Mouse (Mus musculus): ENCODE measurements around the gene Cacnb3. TPM values are rescaled to one million over a fixed set of nuclear protein-coding genes. Genes with fewer than 3 reads are reported as not detected.

Cacnb3 gene
- polyA plus RNA-seq, 1 experiment = 0.88 TPM

DNA sequence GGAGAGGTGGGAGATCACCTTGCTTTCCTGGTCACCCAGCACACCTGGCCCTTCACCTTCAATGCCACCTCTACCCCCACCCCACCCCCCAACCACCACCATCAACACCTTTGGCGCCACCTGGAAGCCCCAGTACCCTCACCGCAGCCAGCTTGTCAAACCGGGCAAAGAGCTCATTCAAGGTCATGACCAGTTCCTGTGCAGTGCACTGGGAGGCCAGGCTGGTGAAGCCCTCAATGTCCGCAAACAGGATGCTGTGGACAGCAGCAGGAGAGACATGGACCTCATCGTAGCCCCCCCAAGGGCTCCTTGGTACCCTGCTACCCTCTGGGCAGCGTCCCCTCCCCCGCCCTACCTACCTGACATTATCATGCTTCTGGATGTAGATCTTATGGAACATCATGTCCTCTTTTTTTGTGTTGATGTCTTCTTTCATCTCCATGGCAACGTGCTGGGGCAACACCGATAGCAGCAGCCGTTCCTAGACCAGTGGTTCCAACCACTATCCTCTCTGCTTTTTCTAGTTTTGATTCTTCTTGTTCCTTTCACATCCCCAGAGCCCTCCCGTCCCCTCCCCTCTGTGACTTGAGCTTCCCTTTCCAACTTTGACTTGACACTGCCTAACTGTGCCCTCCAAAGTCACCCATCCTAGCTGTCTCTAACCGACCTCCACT lies 30.5 kb upstream of the Cacnb3 start:
- Histone ChIP-seq H3K4me1 (ENCODE audit: control insufficient read depth, insufficient read depth, low read length) (no peaks in the 10 kb centered on the region), H3K27ac (ENCODE audit: insufficient read depth, low read depth, low read length) (no peak overlapping the region), H3K4me3 (ENCODE audit: insufficient read depth, low read length) (no peak overlapping the region)
- TF ChIP-seq POLR2A (IDR thresholded peaks at IDR 0.05; ENCODE audit: borderline replicate concordance, low read depth, low read length) (no peak), CTCF (IDR thresholded peaks at IDR 0.05; ENCODE audit: low read depth, low read length) (no peak)

DNA sequence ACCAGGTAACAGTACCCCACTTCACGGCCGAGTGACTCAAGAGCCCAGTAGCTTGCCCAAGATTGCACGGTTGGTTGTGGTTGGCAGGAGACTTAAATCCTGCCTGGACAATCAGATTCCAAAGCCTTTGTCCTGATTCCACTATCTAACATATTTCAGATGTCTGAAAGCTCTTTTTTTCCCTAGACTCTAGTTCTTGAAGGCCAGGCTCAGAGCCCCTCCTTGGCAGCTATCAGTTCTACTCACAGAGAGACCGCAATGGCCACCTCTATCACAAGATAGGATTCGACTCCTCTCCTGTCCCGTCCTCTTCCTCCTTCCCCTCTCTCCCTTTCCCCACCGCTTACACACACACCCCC lies 28.8 kb upstream of the Cacnb3 start:
- TF ChIP-seq CTCF (IDR thresholded peaks at IDR 0.05; ENCODE audit: low read depth, low read length) (no peak), POLR2A (IDR thresholded peaks at IDR 0.05; ENCODE audit: borderline replicate concordance, low read depth, low read length) (no peak)
- H3K27ac ChIP-seq (ENCODE audit: insufficient read depth, low read depth, low read length) = no peak overlapping the region
- H3K4me3 ChIP-seq (ENCODE audit: insufficient read depth, low read length) = no peak overlapping the region
- H3K4me1 ChIP-seq (ENCODE audit: control insufficient read depth, insufficient read depth, low read length) = no peaks in the 10 kb centered on the region

DNA sequence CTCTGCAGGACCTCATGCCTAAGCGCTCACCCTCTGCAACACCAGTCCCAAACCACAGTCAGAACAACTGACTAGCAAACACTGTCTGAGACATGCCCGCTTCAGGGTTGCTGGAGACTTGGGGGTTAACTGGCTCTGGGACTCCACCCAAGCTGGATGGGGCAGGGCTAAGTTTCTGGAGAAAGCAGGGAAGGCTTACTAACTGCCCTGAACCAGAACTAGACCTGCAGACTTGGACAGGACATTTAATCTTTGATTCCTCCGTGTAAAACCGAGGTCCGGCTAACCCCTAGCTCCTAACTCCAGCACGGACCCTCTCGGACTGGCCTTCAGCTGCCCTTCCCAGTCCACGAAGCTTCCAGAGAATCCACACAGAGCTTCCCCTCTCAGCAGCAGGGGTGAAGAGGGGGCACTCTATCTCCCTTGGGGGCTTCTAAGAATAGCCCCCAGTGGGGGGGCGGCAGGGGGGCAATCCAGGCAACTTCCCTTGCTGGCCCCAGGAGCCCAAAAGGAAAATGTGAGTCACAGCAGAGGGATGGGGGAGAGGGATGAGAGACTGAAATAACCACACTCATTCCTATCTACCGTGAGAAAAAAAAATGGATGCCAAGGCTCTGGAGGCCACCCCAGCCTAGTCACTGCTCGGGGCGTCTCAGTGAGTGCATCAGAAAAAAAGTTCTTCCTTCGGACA lies 28.3 kb upstream of the Cacnb3 start:
- no peaks in the 10 kb centered on the region for H3K4me1 ChIP-seq (ENCODE audit: control insufficient read depth, insufficient read depth, low read length)
- no peak overlapping the region for H3K27ac ChIP-seq (ENCODE audit: insufficient read depth, low read depth, low read length)
- no peak overlapping the region for H3K4me3 ChIP-seq (ENCODE audit: insufficient read depth, low read length)
- no peak for TF ChIP-seq CTCF (IDR thresholded peaks at IDR 0.05; ENCODE audit: low read depth, low read length)
- TF ChIP-seq POLR2A (IDR thresholded peaks at IDR 0.05; ENCODE audit: borderline replicate concordance, low read depth, low read length) = no peak

DNA sequence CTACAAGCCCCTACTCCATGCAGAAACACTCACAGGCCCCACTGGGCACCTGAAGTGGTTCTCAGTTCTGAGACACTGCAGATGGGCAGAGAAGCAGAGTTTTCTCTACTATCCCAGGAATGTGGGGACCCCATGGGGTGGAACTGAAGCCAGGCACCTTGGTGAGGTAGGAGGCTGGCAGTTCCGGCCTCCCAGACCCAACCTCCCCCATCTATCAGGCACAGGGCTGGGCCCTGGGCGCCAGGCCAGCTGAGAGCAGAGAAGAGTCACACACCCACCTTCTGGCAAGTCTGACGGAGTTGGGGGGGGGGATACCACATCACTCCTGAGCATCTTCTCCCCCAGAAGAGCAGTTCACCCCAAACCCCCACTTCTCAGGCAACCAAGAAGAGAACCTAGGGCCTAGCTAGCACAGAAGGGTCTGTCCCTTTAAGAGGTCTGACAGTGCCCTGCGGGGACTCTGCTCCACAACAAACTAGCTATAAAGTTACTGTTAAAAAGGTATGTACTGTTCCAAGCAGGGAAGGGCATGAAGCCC lies 27.6 kb upstream of the Cacnb3 start:
- Histone ChIP-seq H3K27ac (ENCODE audit: insufficient read depth, low read depth, low read length) (no peak overlapping the region), H3K4me1 (ENCODE audit: control insufficient read depth, insufficient read depth, low read length) (no peaks in the 10 kb centered on the region), H3K4me3 (ENCODE audit: insufficient read depth, low read length) (no peak overlapping the region)
- TF ChIP-seq POLR2A (IDR thresholded peaks at IDR 0.05; ENCODE audit: borderline replicate concordance, low read depth, low read length) = no peak
- no peak for TF ChIP-seq CTCF (IDR thresholded peaks at IDR 0.05; ENCODE audit: low read depth, low read length)

DNA sequence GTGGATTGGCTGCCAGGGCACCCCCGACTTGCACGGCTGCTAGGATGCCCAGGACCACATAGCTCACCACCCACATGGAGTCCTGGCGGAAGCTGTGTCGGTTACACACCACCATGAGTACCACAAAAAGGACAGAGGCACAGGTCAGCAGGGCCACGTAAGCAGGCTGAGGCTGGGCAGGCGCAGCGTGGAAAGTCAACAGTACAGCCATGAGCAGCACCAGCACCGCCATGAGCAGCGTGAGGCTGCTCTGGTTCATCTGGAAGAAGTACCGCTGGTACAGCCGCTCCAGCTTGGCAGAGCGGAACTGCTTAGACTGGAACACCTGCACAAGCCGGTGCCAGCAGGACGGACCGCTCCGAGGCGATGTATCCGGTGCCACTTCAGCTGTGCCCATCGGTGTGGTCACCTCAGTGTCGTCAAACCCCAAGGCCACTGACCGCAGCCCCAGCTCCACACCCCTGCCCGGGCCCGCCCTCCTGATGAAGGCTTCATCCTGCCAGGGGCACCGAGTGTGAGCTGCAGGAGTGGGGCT lies 26.5 kb upstream of the Cacnb3 start:
- H3K4me1 ChIP-seq (ENCODE audit: control insufficient read depth, insufficient read depth, low read length) = no peaks in the 10 kb centered on the region
- H3K27ac ChIP-seq (ENCODE audit: insufficient read depth, low read depth, low read length) = no peak overlapping the region
- H3K4me3 ChIP-seq (ENCODE audit: insufficient read depth, low read length) = no peak overlapping the region
- TF ChIP-seq CTCF (IDR thresholded peaks at IDR 0.05; ENCODE audit: low read depth, low read length) = no peak
- no peak for TF ChIP-seq POLR2A (IDR thresholded peaks at IDR 0.05; ENCODE audit: borderline replicate concordance, low read depth, low read length)

DNA sequence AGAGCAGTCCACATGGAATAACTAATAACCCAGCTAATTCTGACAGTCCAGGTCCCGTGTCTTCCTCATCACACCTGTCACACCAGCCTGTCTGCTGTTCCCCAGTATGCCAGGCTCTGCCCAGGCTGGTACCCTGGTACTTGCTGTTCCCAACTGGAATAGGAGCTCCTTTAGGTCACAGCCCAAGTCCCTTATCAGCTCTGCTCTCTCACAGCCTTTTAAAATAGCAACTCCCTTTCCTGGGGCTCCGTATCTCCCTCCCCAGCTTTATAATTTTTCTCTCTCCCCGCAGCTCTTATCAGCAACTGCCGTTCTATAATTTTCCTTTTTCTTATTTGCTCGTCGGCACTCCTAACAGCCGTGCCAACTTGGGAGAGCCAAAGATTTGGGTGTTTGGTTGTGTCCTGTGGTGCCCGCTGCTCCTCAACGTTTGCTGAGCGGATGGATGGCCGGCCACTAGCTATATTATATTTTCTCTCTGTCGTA lies 24.5 kb upstream of the Cacnb3 start:
- Histone ChIP-seq H3K27ac (ENCODE audit: insufficient read depth, low read depth, low read length) (no peak overlapping the region), H3K4me1 (ENCODE audit: control insufficient read depth, insufficient read depth, low read length) (no peaks in the 10 kb centered on the region), H3K4me3 (ENCODE audit: insufficient read depth, low read length) (no peak overlapping the region)
- TF ChIP-seq CTCF (IDR thresholded peaks at IDR 0.05; ENCODE audit: low read depth, low read length) (no peak), POLR2A (IDR thresholded peaks at IDR 0.05; ENCODE audit: borderline replicate concordance, low read depth, low read length) (no peak)

DNA sequence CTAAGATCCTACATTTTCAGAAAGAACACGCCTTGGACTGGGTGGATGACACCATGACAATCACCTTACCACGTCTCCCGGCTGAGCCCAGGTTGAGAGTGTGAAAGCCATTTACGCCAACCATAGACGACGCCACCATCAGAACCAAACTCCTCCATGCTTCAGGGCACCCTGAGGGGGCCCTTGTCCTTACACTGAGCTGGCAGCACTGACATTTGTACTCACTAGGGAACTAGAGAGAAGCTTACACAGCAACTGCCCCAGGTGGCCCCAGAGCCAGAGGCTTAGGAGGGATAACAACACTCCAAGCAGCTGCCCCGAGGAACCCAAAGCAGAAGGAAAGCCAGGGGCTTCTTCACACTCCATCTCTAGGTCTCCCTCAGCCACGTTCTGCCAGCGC lies 23.9 kb upstream of the Cacnb3 start:
- Histone ChIP-seq H3K4me1 (ENCODE audit: control insufficient read depth, insufficient read depth, low read length) (no peaks in the 10 kb centered on the region), H3K4me3 (ENCODE audit: insufficient read depth, low read length) (no peak overlapping the region), H3K27ac (ENCODE audit: insufficient read depth, low read depth, low read length) (no peak overlapping the region)
- no peak for TF ChIP-seq POLR2A (IDR thresholded peaks at IDR 0.05; ENCODE audit: borderline replicate concordance, low read depth, low read length)
- no peak for TF ChIP-seq CTCF (IDR thresholded peaks at IDR 0.05; ENCODE audit: low read depth, low read length)

DNA sequence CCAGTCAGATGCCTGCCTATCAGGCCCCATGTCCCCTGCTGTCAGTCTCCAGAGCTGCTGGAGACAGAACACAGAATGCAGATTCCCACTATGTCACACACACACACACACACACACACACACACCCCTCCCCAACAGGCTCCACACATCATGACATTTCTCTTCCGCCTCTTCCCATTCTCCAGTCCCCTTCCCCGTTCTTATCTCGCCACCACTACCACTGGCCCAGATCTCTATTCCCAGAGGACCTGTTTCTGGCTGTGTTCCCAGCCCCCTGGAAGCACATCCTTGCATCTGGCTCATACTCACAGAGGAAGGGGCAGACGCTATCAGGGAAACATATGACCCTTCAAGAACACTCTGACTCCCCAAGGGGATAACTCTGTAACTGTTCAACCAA lies 23.1 kb upstream of the Cacnb3 start:
- H3K4me3 ChIP-seq (ENCODE audit: insufficient read depth, low read length) = no peak overlapping the region
- no peak overlapping the region for H3K27ac ChIP-seq (ENCODE audit: insufficient read depth, low read depth, low read length)
- TF ChIP-seq POLR2A (IDR thresholded peaks at IDR 0.05; ENCODE audit: borderline replicate concordance, low read depth, low read length) (no peak), CTCF (IDR thresholded peaks at IDR 0.05; ENCODE audit: low read depth, low read length) (no peak)
- H3K4me1 ChIP-seq (ENCODE audit: control insufficient read depth, insufficient read depth, low read length) = no peaks in the 10 kb centered on the region

DNA sequence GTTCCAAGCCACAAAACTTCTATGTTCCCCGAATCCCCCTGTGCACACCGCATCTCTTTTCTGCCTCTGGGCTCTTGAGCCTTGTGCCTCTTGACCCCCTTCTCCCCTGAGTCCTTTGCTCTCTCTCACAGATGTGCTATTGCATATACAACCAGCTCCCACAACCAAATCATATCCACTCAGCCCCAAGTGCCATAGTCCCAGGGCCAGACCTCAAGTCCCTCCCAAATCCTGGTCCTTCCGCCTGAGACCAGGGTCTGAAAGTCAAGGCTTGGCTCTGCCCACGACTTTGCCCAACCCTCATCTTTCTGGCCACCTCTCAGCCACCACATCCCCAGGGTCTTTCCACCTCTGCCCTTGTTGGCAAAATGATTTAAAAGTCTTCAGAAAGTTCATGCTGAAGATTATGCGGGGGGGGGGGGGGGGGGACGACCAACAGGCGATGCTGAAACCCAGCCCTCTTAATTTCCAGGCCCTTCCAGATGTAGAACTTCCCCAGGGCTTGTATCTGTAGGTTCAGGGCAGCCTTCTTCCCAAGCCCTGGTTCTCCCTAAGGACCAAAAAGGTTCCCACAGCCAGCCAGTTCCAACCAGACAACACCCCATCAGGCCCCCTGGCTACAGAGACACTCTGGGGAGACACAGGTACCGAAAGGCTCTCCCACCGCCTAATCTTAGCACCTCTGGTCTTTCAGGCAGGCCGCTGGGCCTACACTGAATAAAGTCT lies 22.4 kb upstream of the Cacnb3 start:
- TF ChIP-seq POLR2A (IDR thresholded peaks at IDR 0.05; ENCODE audit: borderline replicate concordance, low read depth, low read length) (no peak), CTCF (IDR thresholded peaks at IDR 0.05; ENCODE audit: low read depth, low read length) (no peak)
- Histone ChIP-seq H3K4me1 (ENCODE audit: control insufficient read depth, insufficient read depth, low read length) (no peaks in the 10 kb centered on the region), H3K27ac (ENCODE audit: insufficient read depth, low read depth, low read length) (no peak overlapping the region)

More for the DNA sequence above, 22.4 kb upstream of the Cacnb3 start:
- no peak overlapping the region for H3K4me3 ChIP-seq (ENCODE audit: insufficient read depth, low read length)
